Mouse (Mus musculus) neutrophil, adult 83 days (primary cell): ENCODE results near the gene Ptch2. TPM values are rescaled to one million over a fixed set of nuclear protein-coding genes. Genes with fewer than 3 reads are reported as not detected.

ENCODE experiments used
- total RNA-seq, 2 experiments: library from RNA; stranded (reverse); gene quantifications; one replicate each; pipeline ENCODE4 v1.2.4; 2023

The Ptch2 gene
- 1 to 10 TPM; 2.7 to 3.3 TPM for total RNA-seq

GRCm38 (mm10) chr4:117095551-117096452 lies at the start of gene Ptch2:
Gene Ptch2, plus strand, starts transcription at chr4:117096075.

GRCm38 (mm10) chr4:117125348-117125909 lies 29.6 kb downstream of the Ptch2 start, which contains the start of gene Btbd19:
Gene Btbd19, minus strand, starts transcription at chr4:117125725.

GRCm38 (mm10) chr4:117126675-117127290 lies 30.9 kb downstream of the Ptch2 start, which contains the start of gene Tctex1d4:
Gene Tctex1d4, plus strand, starts transcription at chr4:117126794.

GRCm38 (mm10) chr4:117133817-117134600 lies 38.1 kb downstream of the Ptch2 start, which contains the start of gene Plk3:
Gene Plk3, minus strand, starts transcription at chr4:117133963.

GRCm38 (mm10) chr4:117155792-117156355 lies 60.0 kb downstream of the Ptch2 start, which contains the start of gene Rps8:
Gene Rps8, minus strand, starts transcription at chr4:117156243.

Other genes starting within 250 kb of the Ptch2 start
- not detected for gene Zswim5, start 218.7 kb upstream of the Ptch2 start, total RNA-seq
- 10 to 100 TPM; 54.6 to 70.3 TPM for gene Urod, start 101.7 kb upstream of the Ptch2 start, total RNA-seq
- gene Hectd3, start 100.8 kb upstream of the Ptch2 start, total RNA-seq: 10 to 100 TPM; 28.2 to 40.6 TPM
- 1 to 10 TPM; 6.7 to 8.7 TPM for gene Eif2b3, start 76.7 kb upstream of the Ptch2 start, total RNA-seq
- 10 to 100 TPM; 68.1 to 68.3 TPM for gene Btbd19, start 29.6 kb downstream of the Ptch2 start, total RNA-seq
- 1 to 10 TPM; 1.4 to 2.8 TPM for gene Tctex1d4, start 30.7 kb downstream of the Ptch2 start, total RNA-seq
- gene Plk3, start 37.9 kb downstream of the Ptch2 start, total RNA-seq: 100 to 1,000 TPM; 150 to 168 TPM
- gene Rps8, start 60.2 kb downstream of the Ptch2 start, total RNA-seq: 100 to 1,000 TPM; 744 to 862 TPM
- 10 to 100 TPM; 28.2 to 32.3 TPM for gene Kif2c, start 86.6 kb downstream of the Ptch2 start, total RNA-seq
- gene Tmem53, start 155.9 kb downstream of the Ptch2 start, total RNA-seq: 1 to 10 TPM; 1.8 to 2.1 TPM
- gene Armh1, start 156.1 kb downstream of the Ptch2 start, total RNA-seq: not detected